Mouse (Mus musculus) hindbrain, embryonic 12.5 days (tissue): Measurements from ENCODE around the gene Myo1e. TPM values are rescaled to one million over a fixed set of nuclear protein-coding genes. Genes with fewer than 3 reads are reported as not detected.
A peak's percentile ranks its signal among the peaks of the same experiment; 100 is the strongest.

Source experiments
- ATAC-seq: fragments of 200-750 bp; cut with Nextera tagmentation; 2 replicates; pipeline ENCODE4 v1.8.0; 2017; ENCODE audit warnings: moderate TSS enrichment; ENCODE audit not compliant: low FRiP score
- H3K27ac ChIP-seq: fragments of 300-500 bp; sonication (generic); 2 replicates; pipeline ENCODE4 v1.5.1; 2016; ENCODE audit warnings: mild to moderate bottlenecking
- H3K27me3 ChIP-seq: fragments of 300-500 bp; sonication (generic); 2 replicates; pipeline ENCODE4 v1.6.1; 2016; ENCODE audit warnings: mild to moderate bottlenecking
- H3K36me3 ChIP-seq: fragments of 300-500 bp; sonication (generic); 2 replicates; pipeline ENCODE4 v1.6.1; 2016; ENCODE audit warnings: mild to moderate bottlenecking
- H3K4me1 ChIP-seq: fragments of 300-500 bp; sonication (generic); 2 replicates; pipeline ENCODE4 v1.6.1; 2016
- H3K4me2 ChIP-seq: fragments of 300-500 bp; sonication (generic); replicated peaks from 2 replicates; pipeline ENCODE4 v1.6.1; 2016; ENCODE audit warnings: mild to moderate bottlenecking
- H3K4me3 ChIP-seq: fragments of 300-500 bp; sonication (generic); 2 replicates; pipeline ENCODE4 v1.5.1; 2016; ENCODE audit warnings: mild to moderate bottlenecking
- H3K9ac ChIP-seq: fragments of 300-500 bp; sonication (generic); 2 replicates; pipeline ENCODE4 v1.6.1; 2016; ENCODE audit warnings: mild to moderate bottlenecking, moderate library complexity
- H3K9me3 ChIP-seq: fragments of 300-500 bp; sonication (generic); replicated peaks from 2 replicates; pipeline ENCODE4 v1.6.1; 2016; ENCODE audit warnings: mild to moderate bottlenecking
- WGBS: fragments of 180-500 bp; shearing (Covaris S2); methylation state at CpG from one replicate; pipeline ENCODE4 v1.1.7; 2016; 5-methylcytosine and 5-hydroxymethylcytosine counted together
- polyA plus RNA-seq: library from polyadenylated mRNA; unstranded; fragments of >200 nt; fragmentation: Nextera tagmentation; extraction: Ambion mirVana; gene quantifications from 2 replicates; pipeline ENCODE4 v1.2.1, GENCODE M21; 2016

Myo1e gene
- polyA plus RNA-seq, 1 experiment from 2014 or later = 16.2 TPM

DNA sequence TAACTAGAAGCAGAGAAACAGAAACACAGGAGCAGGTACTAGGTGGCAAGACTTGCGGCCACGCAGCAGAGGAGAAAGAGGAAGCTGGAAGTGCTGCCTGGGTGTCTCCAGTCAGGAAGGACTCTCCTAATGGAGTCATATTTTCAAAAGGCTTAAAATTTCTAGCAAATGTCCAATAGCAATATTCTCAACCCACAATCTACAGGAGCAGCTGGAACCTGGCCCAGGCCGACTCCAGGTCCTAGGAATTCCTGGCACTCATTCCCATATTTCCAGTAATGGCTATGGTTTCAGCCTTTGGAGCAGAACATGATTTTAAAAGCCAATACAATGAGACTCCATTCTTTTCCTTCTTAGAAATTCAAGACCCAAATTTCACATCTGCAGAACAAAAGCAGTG, 182.4 kb downstream of the Myo1e start:
- H3K9ac ChIP-seq = no peak overlapping the region
- no peak overlapping the region for H3K4me3 ChIP-seq
- 96% methylated on average over 3 of the region's 3 CpGs for WGBS
- H3K36me3 ChIP-seq = no peaks in the 10 kb centered on the region
- no peak for ATAC-seq
- H3K27ac ChIP-seq = no peak overlapping the region
- H3K4me2 ChIP-seq = no peak overlapping the region
- H3K9me3 ChIP-seq = no peaks in the 10 kb centered on the region
- H3K4me1 ChIP-seq = peaks cover 3% of the 10 kb centered on the region; the same call in 1 of the 2 replicates
- no peaks in the 10 kb centered on the region for H3K27me3 ChIP-seq

DNA sequence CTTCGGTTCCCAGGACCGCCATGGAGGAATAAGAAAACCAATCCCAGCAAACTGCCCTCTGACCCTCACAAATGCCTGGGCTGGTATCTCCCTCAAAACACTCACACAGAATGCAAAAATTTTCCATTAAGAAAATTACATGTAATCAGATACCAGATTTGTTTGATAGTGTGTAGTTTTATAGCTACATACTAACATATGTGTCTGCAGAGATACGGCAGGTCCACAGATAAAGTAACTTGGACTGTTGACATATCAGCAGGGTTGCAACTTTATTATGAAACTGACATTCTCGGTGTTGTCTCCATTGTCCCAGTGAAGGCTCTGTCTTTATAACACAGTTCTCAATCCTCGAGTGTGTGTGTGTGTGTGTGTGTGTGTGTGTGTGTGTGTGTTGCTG, 183.9 kb downstream of the Myo1e start:
- H3K4me2 ChIP-seq = no peak overlapping the region
- H3K27ac ChIP-seq = no peak overlapping the region
- 87% methylated on average over 5 of the region's 5 CpGs for WGBS
- H3K4me1 ChIP-seq = peaks cover 3% of the 10 kb centered on the region; the same call in 1 of the 2 replicates
- H3K27me3 ChIP-seq = no peaks in the 10 kb centered on the region
- no peak overlapping the region for H3K4me3 ChIP-seq
- no peak overlapping the region for H3K9ac ChIP-seq
- H3K36me3 ChIP-seq = peaks cover 5% of the 10 kb centered on the region
- H3K9me3 ChIP-seq = no peaks in the 10 kb centered on the region
- no peak for ATAC-seq

DNA sequence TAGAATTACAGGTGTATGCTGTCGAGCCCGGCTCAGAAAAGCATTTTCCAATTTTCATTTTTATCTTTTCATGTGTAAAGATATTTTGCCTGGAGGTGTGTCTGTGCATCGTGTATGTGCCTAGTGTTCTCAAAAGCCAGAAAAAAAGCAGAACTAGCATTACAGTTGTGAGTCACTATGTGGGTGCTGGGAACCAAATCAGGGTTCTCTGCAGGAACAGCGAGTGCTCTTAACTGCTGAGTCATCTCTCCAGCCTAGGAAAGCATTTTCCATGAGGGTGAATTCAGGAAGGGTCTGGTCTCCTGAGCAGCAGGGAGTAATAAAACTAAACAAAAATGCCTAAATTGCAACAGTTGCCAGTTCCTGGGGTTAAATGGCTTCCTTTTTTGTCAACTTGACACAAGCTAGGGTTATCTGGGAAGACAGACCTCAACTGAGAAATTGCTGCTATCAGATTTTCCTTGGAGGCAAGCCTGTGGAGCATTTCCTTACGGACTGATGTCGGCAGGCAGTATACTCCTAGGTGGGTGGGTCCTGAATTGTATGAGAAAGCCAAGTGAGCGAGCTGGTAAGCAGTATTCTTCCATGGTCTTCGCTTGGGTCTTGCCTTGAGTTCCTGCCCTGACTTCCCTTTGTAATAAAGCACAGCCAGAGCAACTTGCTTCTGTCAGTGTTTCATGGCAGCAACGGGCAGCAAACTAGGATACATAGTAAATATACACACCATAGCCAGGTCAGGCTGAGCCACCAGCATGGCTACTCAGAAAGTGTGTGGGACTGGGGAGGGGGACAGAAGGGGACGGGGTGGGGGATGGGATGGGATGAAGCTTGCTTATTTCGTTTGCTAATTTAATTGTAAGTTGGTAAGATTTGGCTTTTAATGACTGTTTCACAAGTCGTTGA, 184.8 kb downstream of the Myo1e start:
- H3K36me3 ChIP-seq = peaks cover 9% of the 10 kb centered on the region
- H3K27me3 ChIP-seq = no peaks in the 10 kb centered on the region
- no peak overlapping the region for H3K9ac ChIP-seq
- peaks cover 3% of the 10 kb centered on the region; the same call in 1 of the 2 replicates for H3K4me1 ChIP-seq
- no peak overlapping the region for H3K4me3 ChIP-seq
- 83% methylated on average over 12 of the region's 12 CpGs for WGBS
- H3K4me2 ChIP-seq = no peak overlapping the region
- ATAC-seq = no peak
- H3K27ac ChIP-seq = no peak overlapping the region
- no peaks in the 10 kb centered on the region for H3K9me3 ChIP-seq

DNA sequence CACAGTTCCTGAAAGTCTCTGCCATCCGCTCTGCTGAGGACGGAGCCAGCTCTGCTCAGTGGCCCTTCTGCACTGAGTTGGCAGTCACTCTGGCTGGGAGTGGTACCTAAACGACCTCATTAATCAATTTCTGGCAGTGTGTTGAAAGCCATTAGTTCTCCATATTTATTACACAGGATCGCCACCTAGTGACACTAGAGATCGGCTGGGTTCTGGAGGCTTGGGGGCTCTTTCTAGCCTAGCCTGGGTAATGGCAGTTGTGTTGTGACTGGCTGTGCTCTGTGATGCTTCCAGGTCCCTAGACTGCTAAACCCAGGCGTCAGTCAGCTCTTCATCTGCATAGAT, 185.4 kb downstream of the Myo1e start:
- H3K9ac ChIP-seq = no peak overlapping the region
- H3K36me3 ChIP-seq = peaks cover 9% of the 10 kb centered on the region
- H3K4me1 ChIP-seq = peaks cover 3% of the 10 kb centered on the region; the same call in 1 of the 2 replicates
- no peak overlapping the region for H3K4me2 ChIP-seq
- ATAC-seq = peak; percentile 73
- H3K27me3 ChIP-seq = no peaks in the 10 kb centered on the region
- 21% methylated on average over 6 of the region's 6 CpGs for WGBS
- H3K27ac ChIP-seq = no peak overlapping the region
- H3K4me3 ChIP-seq = no peak overlapping the region
- H3K9me3 ChIP-seq = no peaks in the 10 kb centered on the region

DNA sequence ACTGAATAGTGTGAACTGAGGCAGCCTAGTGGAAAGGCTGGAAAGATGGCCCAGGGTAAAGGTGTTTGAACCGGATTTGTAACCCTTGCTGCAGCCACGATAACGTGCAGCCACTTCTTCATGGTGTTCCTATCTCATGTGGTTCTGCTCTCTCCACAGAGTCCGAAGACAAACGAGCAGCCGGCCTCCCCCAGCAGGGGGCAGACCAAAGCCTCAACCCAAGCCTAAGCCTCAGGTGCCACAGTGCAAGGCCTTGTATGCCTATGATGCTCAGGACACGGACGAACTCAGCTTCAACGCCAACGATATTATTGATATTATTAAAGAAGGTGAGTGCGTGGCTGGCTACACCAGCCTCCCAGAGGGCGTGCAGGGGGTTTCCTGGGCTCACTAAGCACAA, 188.5 kb downstream of the Myo1e start:
- Histone ChIP-seq H3K27ac (no peak overlapping the region), H3K9me3 (no peaks in the 10 kb centered on the region), H3K4me2 (no peak overlapping the region), H3K36me3 (peaks cover 13% of the 10 kb centered on the region), H3K27me3 (no peaks in the 10 kb centered on the region), H3K9ac (no peak overlapping the region), H3K4me1 (peaks cover 3% of the 10 kb centered on the region; the same call in 1 of the 2 replicates), H3K4me3 (no peak overlapping the region)
- WGBS = 80% methylated on average over 12 of the region's 12 CpGs
- no peak for ATAC-seq

DNA sequence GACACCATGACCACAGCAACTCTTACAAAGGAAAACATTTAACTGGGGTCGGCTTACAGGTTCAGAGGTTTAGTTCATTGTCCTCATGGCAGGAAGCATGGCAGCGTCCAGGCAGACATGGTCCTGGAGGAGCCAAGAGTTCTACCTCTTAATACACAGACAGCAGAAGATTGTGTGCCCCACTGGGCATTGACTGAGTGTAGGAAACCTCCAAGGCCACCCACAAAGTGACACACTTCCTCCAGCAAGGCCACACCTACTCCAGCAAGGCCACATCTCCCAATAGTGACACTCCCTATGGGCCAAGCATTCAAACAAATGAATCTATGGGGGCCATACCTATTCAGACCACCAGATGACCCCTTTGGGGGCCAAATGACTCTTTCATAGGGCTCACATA, 188.9 kb downstream of the Myo1e start:
- no peak overlapping the region for H3K4me2 ChIP-seq
- no peaks in the 10 kb centered on the region for H3K27me3 ChIP-seq
- no peak overlapping the region for H3K27ac ChIP-seq
- WGBS = 84% methylated on average over 2 of the region's 2 CpGs
- H3K9me3 ChIP-seq = no peaks in the 10 kb centered on the region
- no peak overlapping the region for H3K4me3 ChIP-seq
- H3K9ac ChIP-seq = no peak overlapping the region
- peaks cover 3% of the 10 kb centered on the region; the same call in 1 of the 2 replicates for H3K4me1 ChIP-seq
- H3K36me3 ChIP-seq = peaks cover 13% of the 10 kb centered on the region
- ATAC-seq = no peak

DNA sequence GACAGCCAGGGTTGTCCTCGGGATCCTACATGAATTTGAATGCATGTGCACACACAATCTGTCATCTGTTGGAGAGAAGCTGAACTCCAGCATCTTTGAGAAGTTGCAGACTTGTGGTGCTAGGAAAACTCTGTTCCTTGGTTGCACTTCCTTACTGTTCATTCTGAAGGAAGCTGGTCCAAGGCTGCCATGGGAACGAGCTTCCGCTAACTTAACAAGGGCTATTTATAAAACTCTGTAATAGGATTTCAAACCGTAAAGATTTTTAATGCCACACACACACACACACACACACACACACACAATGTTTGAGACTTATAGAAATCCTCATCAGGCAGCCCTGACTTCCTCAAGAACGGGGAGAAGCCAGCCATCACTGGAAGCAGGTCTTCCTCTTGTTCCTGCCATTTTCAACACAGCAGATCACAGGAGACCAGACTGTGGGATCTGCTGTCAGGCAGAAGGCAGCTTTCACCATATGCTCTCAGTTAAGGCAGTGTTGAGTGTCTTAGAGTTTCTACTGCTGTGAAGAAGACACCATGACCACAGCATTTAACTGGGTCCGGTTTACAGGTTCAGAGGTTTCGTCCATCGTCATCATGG, 194.9 kb downstream of the Myo1e start:
- no peak for ATAC-seq
- Histone ChIP-seq H3K36me3 (peaks cover 15% of the 10 kb centered on the region), H3K9ac (no peak overlapping the region), H3K27ac (no peak overlapping the region), H3K27me3 (no peaks in the 10 kb centered on the region), H3K4me2 (no peak overlapping the region), H3K4me3 (no peak overlapping the region), H3K4me1 (no peaks in the 10 kb centered on the region), H3K9me3 (no peaks in the 10 kb centered on the region)
- 93% methylated on average over 8 of the region's 8 CpGs for WGBS

DNA sequence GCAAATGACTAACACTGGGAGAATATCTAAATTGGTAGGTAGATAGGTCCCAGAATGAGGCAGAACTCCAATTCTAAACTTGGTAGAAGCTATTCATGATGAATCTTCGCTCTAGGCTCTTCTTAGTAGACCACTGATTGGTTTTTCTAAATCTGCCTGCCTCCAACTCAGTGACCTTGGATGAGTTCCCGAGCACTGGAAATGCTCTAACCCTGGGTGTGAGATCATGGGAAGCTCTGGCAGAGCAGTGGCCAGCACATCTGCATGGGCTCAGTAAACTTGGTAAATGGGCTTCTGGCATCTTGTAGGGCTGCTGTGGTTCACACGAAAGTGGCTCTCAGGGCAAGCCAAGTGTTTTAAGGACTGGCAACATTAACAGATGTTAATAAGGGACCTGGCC, 199.4 kb downstream of the Myo1e start:
- no peak overlapping the region for H3K27ac ChIP-seq
- H3K9ac ChIP-seq = no peak overlapping the region
- no peaks in the 10 kb centered on the region for H3K4me1 ChIP-seq
- H3K4me3 ChIP-seq = no peak overlapping the region
- peaks cover 50% of the 10 kb centered on the region for H3K36me3 ChIP-seq
- no peaks in the 10 kb centered on the region for H3K27me3 ChIP-seq
- ATAC-seq = no peak
- H3K4me2 ChIP-seq = no peak overlapping the region
- WGBS = 95% methylated on average over 3 of the region's 3 CpGs
- no peaks in the 10 kb centered on the region for H3K9me3 ChIP-seq

DNA sequence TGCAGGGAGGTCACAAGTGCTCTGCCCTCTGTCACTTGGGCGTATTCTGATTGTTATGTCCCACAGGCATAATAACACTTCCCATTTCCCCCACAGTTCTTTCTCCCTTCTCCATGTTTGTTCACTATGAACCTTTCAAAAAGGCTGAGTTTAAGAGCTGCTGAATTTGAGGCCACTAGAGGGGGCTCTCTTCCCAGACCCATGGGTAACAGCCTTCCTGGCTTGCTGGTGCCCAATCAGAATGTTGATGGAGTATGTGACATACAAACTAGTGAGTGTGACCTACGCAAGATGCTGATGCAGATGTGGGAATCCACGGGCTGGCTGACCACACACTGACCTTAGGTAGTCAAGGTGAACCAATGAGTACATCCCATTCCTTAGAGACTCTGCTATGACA, 201.6 kb downstream of the Myo1e start:
- no peak for ATAC-seq
- no peaks in the 10 kb centered on the region for H3K9me3 ChIP-seq
- H3K36me3 ChIP-seq = peaks cover 71% of the 10 kb centered on the region
- no peaks in the 10 kb centered on the region for H3K27me3 ChIP-seq
- H3K4me1 ChIP-seq = no peaks in the 10 kb centered on the region
- H3K4me3 ChIP-seq = no peak overlapping the region
- H3K4me2 ChIP-seq = no peak overlapping the region
- no peak overlapping the region for H3K9ac ChIP-seq
- H3K27ac ChIP-seq = no peak overlapping the region
- 91% methylated on average over 3 of the region's 3 CpGs for WGBS

DNA sequence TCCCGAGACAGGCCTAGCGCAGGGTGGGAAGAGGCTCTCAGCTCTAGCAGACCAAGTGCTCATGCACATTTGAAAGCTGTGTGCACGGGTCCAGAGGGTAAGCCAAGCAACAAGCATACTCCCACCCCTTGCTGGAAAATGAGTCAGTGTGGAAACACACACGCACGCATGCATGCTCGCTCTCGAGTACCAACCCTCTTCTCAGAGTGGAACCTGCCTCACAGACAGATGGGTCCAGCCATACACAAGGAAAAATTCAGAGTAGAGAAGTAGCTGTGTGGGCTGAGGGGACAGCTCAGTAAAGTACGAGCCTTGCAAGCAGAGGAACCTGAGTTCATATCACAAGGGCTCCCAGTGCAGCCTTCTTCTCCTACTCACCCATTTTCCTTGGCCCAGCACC, 202.6 kb downstream of the Myo1e start:
- Histone ChIP-seq H3K4me2 (no peak overlapping the region), H3K27ac (no peak overlapping the region), H3K36me3 (peaks cover 79% of the 10 kb centered on the region), H3K4me3 (no peak overlapping the region), H3K9me3 (no peaks in the 10 kb centered on the region), H3K27me3 (no peaks in the 10 kb centered on the region), H3K4me1 (no peaks in the 10 kb centered on the region), H3K9ac (no peak overlapping the region)
- WGBS = 95% methylated on average over 8 of the region's 8 CpGs
- ATAC-seq = no peak

DNA sequence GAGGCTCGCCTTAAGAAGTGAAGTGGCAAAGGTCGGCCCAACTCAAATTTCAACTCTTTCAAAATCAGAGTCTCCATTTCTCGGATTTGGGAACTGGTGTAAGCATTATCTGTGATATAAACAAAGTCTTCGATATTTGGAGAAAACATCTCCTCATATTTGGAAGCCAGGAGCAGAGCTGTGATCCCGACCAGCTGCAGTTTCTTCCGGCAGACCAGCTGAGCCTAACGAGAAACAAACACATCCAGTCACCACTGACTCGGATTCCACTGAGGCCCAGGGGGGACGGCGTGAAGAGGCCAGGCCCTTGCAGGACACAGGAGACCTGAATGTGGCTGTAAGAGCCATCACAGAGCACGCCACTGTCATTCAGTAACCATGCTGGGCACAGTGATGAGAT, 203.5 kb downstream of the Myo1e start:
- Histone ChIP-seq H3K36me3 (peaks cover 81% of the 10 kb centered on the region), H3K27me3 (no peaks in the 10 kb centered on the region), H3K4me2 (no peak overlapping the region), H3K4me3 (no peak overlapping the region), H3K9me3 (no peaks in the 10 kb centered on the region), H3K4me1 (no peaks in the 10 kb centered on the region), H3K27ac (no peak overlapping the region), H3K9ac (no peak overlapping the region)
- WGBS = 73% methylated on average over 11 of the region's 11 CpGs
- ATAC-seq = no peak

DNA sequence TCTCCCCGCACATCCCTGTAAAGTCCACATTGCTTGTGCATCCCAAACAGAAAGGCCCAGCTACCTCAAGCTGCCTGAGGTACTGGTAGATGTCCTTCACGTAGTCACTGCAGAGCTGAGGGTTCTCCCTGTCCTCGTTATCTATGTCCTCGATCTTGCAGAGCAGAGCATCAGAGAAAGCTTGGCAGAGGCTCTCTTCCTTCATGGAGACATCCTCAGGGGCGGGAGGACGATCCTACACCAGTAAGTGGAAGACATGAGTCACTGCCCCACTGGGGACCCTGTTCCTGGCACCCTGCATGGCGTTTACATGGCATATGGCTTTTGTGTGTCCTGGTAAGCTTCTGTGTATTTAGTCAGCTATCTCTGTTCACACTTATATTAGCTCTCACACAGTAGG, 205.9 kb downstream of the Myo1e start:
- no peak overlapping the region for H3K4me3 ChIP-seq
- no peak overlapping the region for H3K27ac ChIP-seq
- WGBS = 89% methylated on average over 7 of the region's 7 CpGs
- no peak overlapping the region for H3K9ac ChIP-seq
- H3K9me3 ChIP-seq = no peaks in the 10 kb centered on the region
- no peaks in the 10 kb centered on the region for H3K4me1 ChIP-seq
- no peak for ATAC-seq
- no peaks in the 10 kb centered on the region for H3K27me3 ChIP-seq
- peaks cover 82% of the 10 kb centered on the region for H3K36me3 ChIP-seq
- H3K4me2 ChIP-seq = no peak overlapping the region

DNA sequence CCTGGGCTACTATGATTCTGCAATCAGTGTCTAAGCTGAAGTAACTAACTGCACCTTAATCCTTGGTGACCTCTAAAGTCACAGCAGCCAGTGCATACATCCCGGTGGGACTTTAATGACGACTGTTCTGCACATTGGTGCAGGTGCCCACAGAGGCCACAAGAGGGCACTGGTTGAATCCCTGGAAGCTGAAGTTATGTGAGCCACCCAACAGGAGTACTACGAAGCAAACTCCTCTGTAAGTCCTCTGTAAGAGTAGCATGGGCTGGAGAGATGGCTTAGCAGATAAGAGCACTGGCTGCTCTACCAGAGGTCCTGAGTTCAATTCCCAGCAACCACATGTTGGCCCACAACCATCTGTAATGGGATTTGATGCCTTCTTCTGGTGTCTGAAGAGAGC, 209.3 kb downstream of the Myo1e start:
- WGBS = 89% methylated on average over 3 of the region's 3 CpGs

More for the DNA sequence above, 209.3 kb downstream of the Myo1e start:
- Histone ChIP-seq H3K9ac (no peak overlapping the region), H3K27me3 (no peaks in the 10 kb centered on the region), H3K36me3 (peaks cover 57% of the 10 kb centered on the region), H3K4me1 (peaks cover 6% of the 10 kb centered on the region), H3K27ac (no peak overlapping the region), H3K4me3 (no peak overlapping the region), H3K9me3 (no peaks in the 10 kb centered on the region), H3K4me2 (no peak overlapping the region)
- ATAC-seq = no peak
